Mouse (Mus musculus): ENCODE measurements around the gene Trim2.

The Trim2 gene

GRCm38 (mm10) chr3:84136509-84136908, 170.2 kb downstream of the Trim2 start:
- no peak for DNase-seq (ENCODE audit: low spot score)

GRCm38 (mm10) chr3:84135933-84136332, 170.7 kb downstream of the Trim2 start:
- DNase-seq (ENCODE audit: low spot score): no peak

GRCm38 (mm10) chr3:84135387-84135786, 171.3 kb downstream of the Trim2 start:
- DNase-seq (ENCODE audit: low spot score): no peak

GRCm38 (mm10) chr3:84131369-84131768, 175.3 kb downstream of the Trim2 start:
- no peak for DNase-seq (ENCODE audit: low spot score)

GRCm38 (mm10) chr3:84130776-84131175, 175.9 kb downstream of the Trim2 start:
- DNase-seq (ENCODE audit: low spot score): no peak

- no peak for DNase-seq (ENCODE audit: low spot score)
These were observed 177.5 kb downstream of the Trim2 start for GRCm38 (mm10) chr3:84128871-84129870.

GRCm38 (mm10) chr3:84127431-84127830, 179.2 kb downstream of the Trim2 start:
- no peak for DNase-seq (ENCODE audit: low spot score)

GRCm38 (mm10) chr3:84126721-84127120, 180.0 kb downstream of the Trim2 start:
- DNase-seq (ENCODE audit: low spot score): no peak

- no peak for DNase-seq (ENCODE audit: low spot score)
These were observed 180.9 kb downstream of the Trim2 start for GRCm38 (mm10) chr3:84125704-84126289.

GRCm38 (mm10) chr3:84123461-84123860, 183.2 kb downstream of the Trim2 start:
- no peak for DNase-seq (ENCODE audit: low spot score)

- no peak for DNase-seq (ENCODE audit: low spot score)
These were observed 188.0 kb downstream of the Trim2 start for GRCm38 (mm10) chr3:84118718-84119117.

GRCm38 (mm10) chr3:84118178-84118577, 188.5 kb downstream of the Trim2 start:
- DNase-seq (ENCODE audit: low spot score): no peak

Data from urinary bladder, postnatal 25 days (tissue).